In the genomic region with DNA sequence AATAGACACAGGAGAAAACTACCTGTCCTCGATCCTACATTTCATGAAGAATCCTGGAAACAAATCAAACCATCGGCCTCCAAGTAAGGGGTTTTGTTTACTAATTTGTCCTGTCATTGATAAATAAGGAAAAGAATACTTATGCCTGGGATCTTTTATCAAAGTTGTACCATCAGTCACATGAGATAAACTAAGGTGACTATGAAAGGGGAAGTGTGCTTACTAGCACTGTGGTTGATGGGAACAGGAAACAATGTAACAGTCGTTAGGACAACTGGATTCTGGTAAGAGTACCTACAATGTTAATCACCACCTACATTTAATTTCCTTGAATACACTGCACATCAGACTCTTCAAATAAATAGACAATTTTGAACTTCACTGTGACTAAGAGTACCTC, we compare ENCODE assay signal across 27 mouse cellular contexts. TPM values are rescaled to one million over a fixed set of nuclear protein-coding genes. Genes with fewer than 3 reads are reported as not detected.
DNase-seq lines count a peak whose midpoint lies in the region; ATAC-seq and TF ChIP-seq lines count a peak whose summit lies in the region.
"Had no signal": no experiment of that assay in that cellular context is flagged by ENCODE, and none has a peak within 500 bp of the region (broad histone marks: within the 10 kb centered on the region; RNA-seq: fewer than 3 reads in every experiment).

No protein-coding gene starts in this region.

- H3K27me3 ChIP-seq in MEL (ENCODE audit: control insufficient read depth in 1 of 2, insufficient read depth in 2 of 2, low read length in 2 of 2): no peaks in the 10 kb centered on the region
- H3K27me3 ChIP-seq in splenic B cell, adult 2 months (ENCODE audit: control insufficient read depth, insufficient read depth, low read length, poor library complexity, severe bottlenecking): no peaks in the 10 kb centered on the region
- H3K27me3 ChIP-seq in kidney, embryonic 14.5 days (ENCODE audit: control insufficient read depth, insufficient read depth, low read length): no peaks in the 10 kb centered on the region
- H3K27me3 ChIP-seq: embryonic facial prominence, embryonic 13.5 days; forebrain, embryonic 12.5 days; forebrain, embryonic 15.5 days; hindbrain, embryonic 13.5 days had no signal

- H3K4me1 ChIP-seq in MEL (ENCODE audit: control insufficient read depth in 1 of 2, insufficient read depth in 2 of 2, low read length in 2 of 2): peaks cover 2 to 5% of the 10 kb centered on the region in 2 experiments; a peak in 2 of 4 replicates
- H3K4me1 ChIP-seq in kidney, embryonic 14.5 days (ENCODE audit: control insufficient read depth, insufficient read depth, low read length): no peaks in the 10 kb centered on the region
- H3K4me1 ChIP-seq: embryonic facial prominence, embryonic 10.5 days; embryonic facial prominence, embryonic 13.5 days; forebrain, embryonic 12.5 days; forebrain, embryonic 15.5 days; hindbrain, embryonic 10.5 days; hindbrain, embryonic 13.5 days had no signal

- DNase-seq in A20 (ENCODE audit: low read depth, low spot score): peak; percentile 10
- peak; percentile 56 for DNase-seq in MEL (ENCODE audit: low read depth, low spot score)
- peak; percentile 4 for DNase-seq in splenic B cell, adult 2 months (ENCODE audit: low read depth, low spot score)
- no peak for DNase-seq in adipocyte (ENCODE audit: low spot score)
- no peak for DNase-seq in left cerebral cortex, adult 2 months (ENCODE audit: extremely low spot score in 1 of 2, low spot score in 2 of 2)
- DNase-seq: adrenal gland, postnatal 10 days; adrenal gland, postnatal 36 days; cerebellum, adult 2 months; cerebellum, adult 9-11 months; cerebellum, postnatal 25 days; embryo, embryonic 11 days; gastrocnemius, postnatal 10 days; gastrocnemius, postnatal 36 days; heart, adult 11 months had no signal

- H3K9me3 ChIP-seq in MEL (replicated peaks; ENCODE audit: insufficient read depth, low read length): no peaks in the 10 kb centered on the region
- no peaks in the 10 kb centered on the region for H3K9me3 ChIP-seq in kidney, embryonic 14.5 days (ENCODE audit: control insufficient read depth, low read length)
- H3K9me3 ChIP-seq: embryonic facial prominence, embryonic 13.5 days; forebrain, embryonic 12.5 days; hindbrain, embryonic 10.5 days had no signal

- TF ChIP-seq EP300 in MEL (IDR thresholded peaks at IDR 0.05; ENCODE audit: low read depth in 1 of 2, low read length in 2 of 2): peak; percentile 16 to 62; a peak in 3 of 4 replicates

- H3K9ac ChIP-seq in MEL (ENCODE audit: control insufficient read depth, low read depth, low read length, poor library complexity, severe bottlenecking): no peak overlapping the region
- H3K9ac ChIP-seq in kidney, embryonic 14.5 days (ENCODE audit: low read depth, low read length): no peak overlapping the region
- H3K9ac ChIP-seq: embryonic facial prominence, embryonic 13.5 days; forebrain, embryonic 12.5 days; forebrain, embryonic 15.5 days; hindbrain, embryonic 13.5 days had no signal

- TF ChIP-seq POLR2A in MEL (IDR thresholded peaks at IDR 0.05; ENCODE audit: control insufficient read depth in 1 of 2, insufficient read depth in 1 of 2, low read depth in 1 of 2, low read length in 2 of 2, poor library complexity in 1 of 2): no peak

- peaks cover 3 to 14% of the 10 kb centered on the region in 2 experiments for H3K36me3 ChIP-seq in MEL (ENCODE audit: control insufficient read depth in 1 of 2, insufficient read depth in 2 of 2, low read length in 2 of 2)
- no peaks in the 10 kb centered on the region for H3K36me3 ChIP-seq in splenic B cell, adult 2 months (ENCODE audit: control insufficient read depth, insufficient read depth, low read length, poor library complexity, severe bottlenecking)
- H3K36me3 ChIP-seq in kidney, embryonic 14.5 days (ENCODE audit: control insufficient read depth, insufficient read depth, low read length): no peaks in the 10 kb centered on the region; the same call in 1 of the 2 replicates
- H3K36me3 ChIP-seq: forebrain, embryonic 15.5 days; hindbrain, embryonic 13.5 days had no signal

- peaks cover 2% of the 10 kb centered on the region; the same call in 1 of the 2 replicates for H3K79me2 ChIP-seq in MEL (ENCODE audit: control insufficient read depth, insufficient read depth, low read length, poor library complexity)

- intact Hi-C loops in left cerebral cortex, adult 2 months (cut with DNase I): no loop called here

- TF ChIP-seq RAD21 in MEL (IDR thresholded peaks at IDR 0.05; ENCODE audit: low read depth, low read length): no peak

- ATAC-seq in hematopoietic stem cell, adult 5-6 weeks (replicated peaks in 1 of 2; ENCODE audit: insufficient read depth in 1 of 2, low FRiP score in 2 of 2, low TSS enrichment in 1 of 2, low read depth in 1 of 2, poor library complexity in 2 of 2, severe bottlenecking in 2 of 2): peak; percentile 82
- ATAC-seq in kidney, embryonic 14.5 days (ENCODE audit: low FRiP score, low TSS enrichment): no peak
- ATAC-seq: activated CD4-positive, CD25-positive, alpha-beta regulatory T cell, adult 4 months; forebrain, embryonic 15.5 days; hindbrain, embryonic 16.5 days; intestine, embryonic 16.5 days had no signal

- TF ChIP-seq CTCF in MEL (IDR thresholded peaks at IDR 0.05 in 2 of 3, conservative IDR thresholded peaks at IDR 0.05 in 1 of 3; ENCODE audit: control insufficient read depth in 1 of 3, insufficient read depth in 1 of 3, low read depth in 2 of 3, low read length in 3 of 3, poor library complexity in 1 of 3, severe bottlenecking in 1 of 3): no peak
- no peak for TF ChIP-seq CTCF in left cerebral cortex, adult 2 months (IDR thresholded peaks at IDR 0.05)

- H3K4me3 ChIP-seq in MEL (ENCODE audit: control insufficient read depth in 1 of 2, insufficient read depth in 1 of 2, low read depth in 2 of 2, low read length in 2 of 2): no peak overlapping the region
- H3K4me3 ChIP-seq in left cerebral cortex, adult 2 months: no peak overlapping the region
- no peak overlapping the region for H3K4me3 ChIP-seq in kidney, embryonic 14.5 days (ENCODE audit: low read length)
- H3K4me3 ChIP-seq: embryonic facial prominence, embryonic 10.5 days; embryonic facial prominence, embryonic 13.5 days; erythroblast, embryonic 14.5 days; forebrain, embryonic 12.5 days; forebrain, embryonic 15.5 days; hindbrain, embryonic 10.5 days; hindbrain, embryonic 13.5 days had no signal

- no peak overlapping the region for H3K27ac ChIP-seq in MEL (ENCODE audit: control insufficient read depth, low read depth, low read length)
- no peak overlapping the region for H3K27ac ChIP-seq in left cerebral cortex, adult 2 months
- no peak overlapping the region for H3K27ac ChIP-seq in kidney, embryonic 14.5 days (ENCODE audit: low read depth, low read length)
- H3K27ac ChIP-seq: embryonic facial prominence, embryonic 10.5 days; embryonic facial prominence, embryonic 13.5 days; forebrain, embryonic 12.5 days; forebrain, embryonic 15.5 days; hindbrain, embryonic 10.5 days; hindbrain, embryonic 13.5 days had no signal

- WGBS in kidney, embryonic 14.5 days: 93% methylated on average over 3 of the region's 3 CpGs

- H3K4me2 ChIP-seq in kidney, embryonic 14.5 days (replicated peaks; ENCODE audit: low read depth, low read length): no peak overlapping the region
- H3K4me2 ChIP-seq: embryonic facial prominence, embryonic 13.5 days; forebrain, embryonic 12.5 days; forebrain, embryonic 15.5 days; heart, embryonic 11.5 days; hindbrain, embryonic 13.5 days had no signal

TF ChIP-seq in MEL, 35 proteins besides CTCF, POLR2A, EP300 and RAD21:
- TF ChIP-seq GATA1 (IDR thresholded peaks at IDR 0.05; ENCODE audit: low read depth, low read length) (peak; percentile 79), ETS1 (IDR thresholded peaks at IDR 0.05; ENCODE audit: low read depth, low read length) (0 out of 2 replicates have a peak, but pooled peaks have one; percentile 23), BHLHE40 (IDR thresholded peaks at IDR 0.05; ENCODE audit: borderline replicate concordance, low read depth, low read length) (peak; percentile 83), MAFK (IDR thresholded peaks at IDR 0.05; ENCODE audit: borderline replicate concordance, low read depth, low read length) (no peak)

RNA-seq across cellular contexts. Expression of a gene that starts 15.0 kb away (rescaled TPM):
- total RNA-seq in MEL (2012; rRNA removed): 11.6 and 12.7 TPM in 2 replicates
- 10 to 100 TPM; 23.3 to 40.1 TPM for polyA plus RNA-seq in MEL (2012; ENCODE audit: insufficient read depth in 1 of 2, insufficient read length in 2 of 2, low read depth in 1 of 2, low replicate concordance in 2 of 2, missing spikeins in 1 of 2)
- total RNA-seq in hematopoietic stem cell, adult 5-6 weeks (2017): 33.7 and 45.5 TPM in 2 replicates
- 1 to 10 TPM; 6.9 to 7.1 TPM for total RNA-seq in left cerebral cortex, adult 2 months (2021)
- polyA plus RNA-seq in kidney, embryonic 14.5 days (2014; fragmentation: Nextera tagmentation; extraction: Ambion mirVana): 7.4 and 8.6 TPM in 2 replicates

RNA-seq across cellular contexts. Expression of a gene that starts 15.2 kb away (rescaled TPM):
- total RNA-seq in MEL (2012; rRNA removed): not detected in 2 replicates
- not detected for polyA plus RNA-seq in MEL (2012; ENCODE audit: insufficient read depth in 1 of 2, insufficient read length in 2 of 2, low read depth in 1 of 2, low replicate concordance in 2 of 2, missing spikeins in 1 of 2)
- 0.13 TPM in 1 of 2 replicates, not detected in the other for total RNA-seq in hematopoietic stem cell, adult 5-6 weeks (2017)
- under 1 TPM; 0.23 to 0.33 TPM for total RNA-seq in left cerebral cortex, adult 2 months (2021)
- 0.16 and 0.73 TPM in 2 replicates for polyA plus RNA-seq in kidney, embryonic 14.5 days (2014; fragmentation: Nextera tagmentation; extraction: Ambion mirVana)
- polyA plus RNA-seq: activated CD4-positive, CD25-positive, alpha-beta regulatory T cell, adult 4 months; erythroblast, embryonic 14.5 days; hindbrain, embryonic 10.5 days had no signal

Comparison
In these comparisons a context has a peak if more than half of its experiments do, and no peak if none do; other contexts are left out.
1. DNase-seq: peak in A20 (single experiment), MEL (single experiment) and splenic B cell, adult 2 months (single experiment); none in adipocyte (single experiment) and left cerebral cortex, adult 2 months (0 of 2).